Mouse (Mus musculus) layer of hippocampus, adult 2 months (tissue): ENCODE results near the gene Abhd17c. TPM values are rescaled to one million over a fixed set of nuclear protein-coding genes. Genes with fewer than 3 reads are reported as not detected.

ENCODE experiments used
- DNase-seq, 2 experiments: peaks; one replicate each; pipeline ENCODE4 v3.0.0; 2022; ENCODE audit warnings: low spot score in 2 of 2
- H3K27ac ChIP-seq: fragments of 200-600 bp; 2 replicates; pipeline ENCODE4 v1.8.1; 2022
- H3K4me3 ChIP-seq: fragments of 200-600 bp; 2 replicates; pipeline ENCODE4 v1.8.1; 2022; ENCODE audit warnings: mild to moderate bottlenecking
- CTCF ChIP-seq: fragments of 200-600 bp; conservative IDR thresholded peaks from 2 replicates; pipeline ENCODE4 v1.8.1; 2022; ENCODE audit warnings: antibody characterized with exemption, mild to moderate bottlenecking, moderate library complexity
- total RNA-seq, 2 experiments: library from RNA; stranded (reverse); gene quantifications; 2 replicates each; pipeline ENCODE4 v1.2.3; 2021

Abhd17c gene
- total RNA-seq, 2 experiments from 2014 or later: 54.1 to 57.3 TPM

- no peak overlapping the region for H3K27ac ChIP-seq
Observed at GRCm38 (mm10) chr7:84168355-84168754, 16.7 kb upstream of the Abhd17c start.

GRCm38 (mm10) chr7:84166721-84167419 is 15.2 kb upstream of the Abhd17c start:
- Histone ChIP-seq H3K27ac (no peak overlapping the region), H3K4me3 (no peak overlapping the region)
- TF ChIP-seq CTCF: no peak
- no peak for DNase-seq

More at GRCm38 (mm10) chr7:84168355-84168754, 16.7 kb upstream of the Abhd17c start:
- H3K4me3 ChIP-seq: no peak overlapping the region
- TF ChIP-seq CTCF: no peak
- DNase-seq: no peak

GRCm38 (mm10) chr7:84166007-84166406 is 14.3 kb upstream of the Abhd17c start:
- TF ChIP-seq CTCF: no peak
- DNase-seq: no peak
- no peak overlapping the region for H3K4me3 ChIP-seq

GRCm38 (mm10) chr7:84165288-84165687 is 13.6 kb upstream of the Abhd17c start:
- H3K27ac ChIP-seq: no peak overlapping the region
- no peak for TF ChIP-seq CTCF
- no peak for DNase-seq
- no peak overlapping the region for H3K4me3 ChIP-seq

More at GRCm38 (mm10) chr7:84166007-84166406, 14.3 kb upstream of the Abhd17c start:
- H3K27ac ChIP-seq: no peak overlapping the region

GRCm38 (mm10) chr7:84164880-84165279 is 13.2 kb upstream of the Abhd17c start:
- no peak for DNase-seq
- no peak for TF ChIP-seq CTCF
- no peak overlapping the region for H3K27ac ChIP-seq
- H3K4me3 ChIP-seq: no peak overlapping the region

GRCm38 (mm10) chr7:84164419-84164818 is 12.7 kb upstream of the Abhd17c start:
- Histone ChIP-seq H3K27ac (no peak overlapping the region), H3K4me3 (no peak overlapping the region)
- TF ChIP-seq CTCF: no peak
- DNase-seq: no peak

GRCm38 (mm10) chr7:84163585-84163984 is 11.9 kb upstream of the Abhd17c start:
- no peak for TF ChIP-seq CTCF
- Histone ChIP-seq H3K27ac (no peak overlapping the region), H3K4me3 (no peak overlapping the region)
- no peak for DNase-seq

GRCm38 (mm10) chr7:84159414-84159813 is 7.7 kb upstream of the Abhd17c start:
- H3K4me3 ChIP-seq: no peak overlapping the region
- H3K27ac ChIP-seq: no peak overlapping the region
- no peak for DNase-seq
- TF ChIP-seq CTCF: no peak

GRCm38 (mm10) chr7:84153821-84154220 is 2.1 kb upstream of the Abhd17c start:
- Histone ChIP-seq H3K27ac (no peak overlapping the region), H3K4me3 (no peak overlapping the region)
- DNase-seq: no peak
- TF ChIP-seq CTCF: no peak

- Histone ChIP-seq H3K27ac (no peak overlapping the region), H3K4me3 (no peak overlapping the region)
- no peak for TF ChIP-seq CTCF
- no peak for DNase-seq
Observed at GRCm38 (mm10) chr7:84152821-84153220, 1.1 kb upstream of the Abhd17c start.

GRCm38 (mm10) chr7:84152374-84152773 is 681 bp upstream of the Abhd17c start:
- peak overlapping the region; percentile 19; the same call in 1 of the 2 replicates for H3K27ac ChIP-seq
- DNase-seq: no peak
- TF ChIP-seq CTCF: peak; percentile 55
- H3K4me3 ChIP-seq: peak overlapping the region; percentile 84

- Histone ChIP-seq H3K4me3 (peak overlapping the region; percentile 84), H3K27ac (peak overlapping the region; percentile 92)
- DNase-seq: peak; percentile 93 to 94
- no peak for TF ChIP-seq CTCF
Observed at GRCm38 (mm10) chr7:84151960-84152334, 254 bp upstream of the Abhd17c start.

GRCm38 (mm10) chr7:84150361-84151000 is 1.2 kb downstream of the Abhd17c start:
- DNase-seq: no peak
- no peak for TF ChIP-seq CTCF
- H3K4me3 ChIP-seq: peak overlapping the region; percentile 84
- H3K27ac ChIP-seq: peak overlapping the region; percentile 92

GRCm38 (mm10) chr7:84149821-84150220 is 1.9 kb downstream of the Abhd17c start:
- DNase-seq: no peak
- Histone ChIP-seq H3K27ac (peak overlapping the region; percentile 39; the same call in 1 of the 2 replicates), H3K4me3 (peak overlapping the region; percentile 84)
- no peak for TF ChIP-seq CTCF
